Mouse (Mus musculus) heart, embryonic 11.5 days (tissue): ENCODE results near the gene Kri1. TPM values are rescaled to one million over a fixed set of nuclear protein-coding genes. Genes with fewer than 3 reads are reported as not detected.
"Not testable (repeated sequence)": the region's sequence is repeated elsewhere in the genome, so short reads cannot be mapped to it uniquely, and the experiment has no call there.

Source experiments
- ATAC-seq: fragments of 200-750 bp; cut with Nextera tagmentation; replicated peaks from 2 replicates; pipeline ENCODE4 v1.8.0; 2017; ENCODE audit warnings: moderate library complexity; ENCODE audit not compliant: insufficient number of reproducible peaks, low FRiP score, low TSS enrichment
- H3K27ac ChIP-seq: fragments of 300-500 bp; sonication (generic); 2 replicates; pipeline ENCODE4 v1.5.1; 2014; ENCODE audit warnings: mild to moderate bottlenecking, low read depth, low read length
- H3K27me3 ChIP-seq: fragments of 300-500 bp; sonication (generic); 2 replicates; pipeline ENCODE4 v1.6.1; 2014; ENCODE audit warnings: mild to moderate bottlenecking, low read length, mixed read lengths; ENCODE audit not compliant: control insufficient read depth, insufficient read depth
- H3K36me3 ChIP-seq: fragments of 300-500 bp; sonication (generic); 2 replicates; pipeline ENCODE4 v1.6.1; 2014; ENCODE audit warnings: mild to moderate bottlenecking, low read length, moderate library complexity, mixed read lengths; ENCODE audit not compliant: control insufficient read depth, insufficient read depth
- H3K4me1 ChIP-seq: fragments of 300-500 bp; sonication (generic); 2 replicates; pipeline ENCODE4 v1.6.1; 2014; ENCODE audit warnings: low read length; ENCODE audit not compliant: control insufficient read depth, insufficient read depth
- H3K4me2 ChIP-seq: fragments of 300-500 bp; sonication (generic); 2 replicates; pipeline ENCODE4 v1.6.1; 2014; ENCODE audit warnings: mild to moderate bottlenecking, moderate library complexity
- H3K4me3 ChIP-seq: fragments of 300-500 bp; sonication (generic); 2 replicates; pipeline ENCODE4 v1.5.1; 2014; ENCODE audit warnings: low read depth, low read length
- H3K9ac ChIP-seq: fragments of 300-500 bp; sonication (generic); 2 replicates; pipeline ENCODE4 v1.6.1; 2014; ENCODE audit warnings: mild to moderate bottlenecking, low read depth, low read length, moderate library complexity
- H3K9me3 ChIP-seq: fragments of 300-500 bp; sonication (generic); replicated peaks from 2 replicates; pipeline ENCODE4 v1.6.1; 2016; ENCODE audit warnings: low read length; ENCODE audit not compliant: control insufficient read depth
- WGBS: fragments of 180-500 bp; shearing (Covaris S2); extraction: QIAGEN DNeasy Blood & Tissue Kit; methylation state at CpG from one replicate; pipeline ENCODE4 v1.1.7; 2014; ENCODE audit not compliant: insufficient replicate concordance; 5-methylcytosine and 5-hydroxymethylcytosine counted together
- polyA plus RNA-seq: library from polyadenylated mRNA; unstranded; fragments of >200 nt; fragmentation: Nextera tagmentation; extraction: Ambion mirVana; gene quantifications from 2 replicates; pipeline ENCODE4 v1.2.1, GENCODE M21; 2014

Kri1 gene
- polyA plus RNA-seq, 1 experiment from 2014 or later: 12.3 TPM

- H3K27me3 ChIP-seq: no peaks in the 10 kb centered on the region
- H3K27ac ChIP-seq: no peak overlapping the region
- H3K4me3 ChIP-seq: no peak overlapping the region
- H3K4me1 ChIP-seq: peaks cover 15% of the 10 kb centered on the region
- WGBS: 82% methylated on average over 7 of the region's 7 CpGs
- H3K36me3 ChIP-seq: peaks cover 59% of the 10 kb centered on the region
- 0 out of 2 replicates have a peak, but pooled peaks have one; percentile 19 for ATAC-seq
- H3K4me2 ChIP-seq: no peak overlapping the region
- H3K9ac ChIP-seq: no peak overlapping the region
- no peaks in the 10 kb centered on the region for H3K9me3 ChIP-seq
Observed at GRCm38 (mm10) chr9:21275013-21275710, 12.6 kb downstream of the Kri1 start.

GRCm38 (mm10) chr9:21274336-21274735 is 13.4 kb downstream of the Kri1 start:
- H3K9ac ChIP-seq: no peak overlapping the region
- no peaks in the 10 kb centered on the region for H3K27me3 ChIP-seq
- no peak overlapping the region for H3K4me3 ChIP-seq
- peaks cover 15% of the 10 kb centered on the region for H3K4me1 ChIP-seq
- no peaks in the 10 kb centered on the region for H3K9me3 ChIP-seq
- H3K36me3 ChIP-seq: peaks cover 62% of the 10 kb centered on the region
- 68% methylated on average over 3 of the region's 3 CpGs for WGBS
- no peak for ATAC-seq
- no peak overlapping the region for H3K4me2 ChIP-seq
- H3K27ac ChIP-seq: peak overlapping the region; percentile 55; the same call in 1 of the 2 replicates

- H3K27ac ChIP-seq: peak overlapping the region; percentile 55
- H3K9me3 ChIP-seq: no peaks in the 10 kb centered on the region
- ATAC-seq: no peak
- H3K27me3 ChIP-seq: no peaks in the 10 kb centered on the region
- no peak overlapping the region for H3K4me2 ChIP-seq
- peaks cover 15% of the 10 kb centered on the region for H3K4me1 ChIP-seq
- WGBS: 56% methylated on average over 7 of the region's 7 CpGs
- H3K36me3 ChIP-seq: peaks cover 56% of the 10 kb centered on the region
- no peak overlapping the region for H3K9ac ChIP-seq
- H3K4me3 ChIP-seq: no peak overlapping the region
Observed at GRCm38 (mm10) chr9:21273520-21274228, 14.1 kb downstream of the Kri1 start.

GRCm38 (mm10) chr9:21273094-21273493 is 14.7 kb downstream of the Kri1 start:
- ATAC-seq: no peak
- no peak overlapping the region for H3K4me2 ChIP-seq
- no peak overlapping the region for H3K4me3 ChIP-seq
- peaks cover 15% of the 10 kb centered on the region for H3K4me1 ChIP-seq
- H3K27ac ChIP-seq: no peak overlapping the region; the same call in 1 of the 2 replicates
- 87% methylated on average over 8 of the region's 8 CpGs for WGBS
- peaks cover 59% of the 10 kb centered on the region for H3K36me3 ChIP-seq
- H3K9ac ChIP-seq: no peak overlapping the region
- no peaks in the 10 kb centered on the region for H3K27me3 ChIP-seq
- no peaks in the 10 kb centered on the region for H3K9me3 ChIP-seq

GRCm38 (mm10) chr9:21272391-21272790 is 15.4 kb downstream of the Kri1 start:
- no peaks in the 10 kb centered on the region for H3K9me3 ChIP-seq
- H3K4me1 ChIP-seq: peaks cover 16% of the 10 kb centered on the region
- H3K9ac ChIP-seq: no peak overlapping the region
- WGBS: 93% methylated on average over 9 of the region's 9 CpGs
- ATAC-seq: no peak
- H3K4me2 ChIP-seq: no peak overlapping the region
- H3K36me3 ChIP-seq: peaks cover 55% of the 10 kb centered on the region
- H3K27me3 ChIP-seq: no peaks in the 10 kb centered on the region
- no peak overlapping the region for H3K27ac ChIP-seq
- H3K4me3 ChIP-seq: no peak overlapping the region

- 85% methylated on average over 5 of the region's 5 CpGs for WGBS
Observed at GRCm38 (mm10) chr9:21269590-21269989, 18.2 kb downstream of the Kri1 start.

GRCm38 (mm10) chr9:21268305-21268704 is 19.5 kb downstream of the Kri1 start:
- Histone ChIP-seq H3K9ac (no peak overlapping the region), H3K4me2 (no peak overlapping the region), H3K4me3 (no peak overlapping the region), H3K9me3 (no peaks in the 10 kb centered on the region), H3K4me1 (peaks cover 20% of the 10 kb centered on the region), H3K27me3 (no peaks in the 10 kb centered on the region), H3K36me3 (peaks cover 41% of the 10 kb centered on the region), H3K27ac (no peak overlapping the region)
- 91% methylated on average over 16 of the region's 16 CpGs for WGBS
- no peak for ATAC-seq

More at GRCm38 (mm10) chr9:21269590-21269989, 18.2 kb downstream of the Kri1 start:
- peaks cover 45% of the 10 kb centered on the region for H3K36me3 ChIP-seq
- not testable (repeated sequence) for H3K9ac ChIP-seq, H3K4me2 ChIP-seq, H3K27me3 ChIP-seq, ATAC-seq, H3K27ac ChIP-seq, H3K4me3 ChIP-seq, H3K9me3 ChIP-seq
- peaks cover 33% of the 10 kb centered on the region for H3K4me1 ChIP-seq

- Histone ChIP-seq H3K27ac (no peak overlapping the region), H3K4me3 (peak overlapping the region; percentile 94), H3K36me3 (peaks cover 27% of the 10 kb centered on the region), H3K27me3 (no peaks in the 10 kb centered on the region), H3K4me1 (peaks cover 18% of the 10 kb centered on the region), H3K9me3 (no peaks in the 10 kb centered on the region), H3K9ac (peak overlapping the region; percentile 92; the same call in 1 of the 2 replicates), H3K4me2 (peak overlapping the region; percentile 89)
- ATAC-seq: no peak
- WGBS: 88% methylated on average over 5 of the region's 5 CpGs
Observed at GRCm38 (mm10) chr9:21266889-21267288, 20.9 kb downstream of the Kri1 start.
